Mouse (Mus musculus) cerebellum, postnatal 4 days (tissue): ENCODE data around the gene Hoxb3.
A peak's percentile ranks its signal among the peaks of the same experiment; 100 is the strongest.

ENCODE experiments used
- DNase-seq, 2 experiments: peaks; one replicate each; pipeline ENCODE4 v3.0.0; 2022; ENCODE audit warnings: low spot score in 2 of 2, mixed read lengths in 1 of 2

Hoxb3 gene

GRCm38 (mm10) chr11:96288455-96289221 is 34.5 kb upstream of the Hoxb3 start:
- DNase-seq: no peak

GRCm38 (mm10) chr11:96289293-96289692 is 33.8 kb upstream of the Hoxb3 start:
- DNase-seq: no peak

DNA sequence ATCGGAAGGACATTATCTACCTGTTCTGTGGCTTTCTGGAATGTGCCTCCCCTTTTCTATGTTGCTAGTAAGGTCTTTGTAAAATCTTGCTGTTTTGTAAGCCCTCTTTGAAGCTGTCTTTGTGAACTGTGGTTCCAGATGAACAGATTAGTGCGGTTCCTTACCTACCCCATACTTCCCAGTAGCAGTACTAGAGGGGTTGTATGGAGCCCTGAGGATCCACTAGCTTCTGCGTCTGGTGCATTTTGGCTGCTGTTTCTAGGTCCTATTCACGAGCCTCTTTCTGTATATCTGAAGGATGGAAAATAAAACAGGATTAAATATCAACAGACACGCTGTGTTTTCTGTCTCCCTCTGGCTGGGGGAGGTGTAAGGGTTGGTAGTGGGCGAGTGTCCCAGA is 33.3 kb upstream of the Hoxb3 start:
- DNase-seq: no peak

DNA sequence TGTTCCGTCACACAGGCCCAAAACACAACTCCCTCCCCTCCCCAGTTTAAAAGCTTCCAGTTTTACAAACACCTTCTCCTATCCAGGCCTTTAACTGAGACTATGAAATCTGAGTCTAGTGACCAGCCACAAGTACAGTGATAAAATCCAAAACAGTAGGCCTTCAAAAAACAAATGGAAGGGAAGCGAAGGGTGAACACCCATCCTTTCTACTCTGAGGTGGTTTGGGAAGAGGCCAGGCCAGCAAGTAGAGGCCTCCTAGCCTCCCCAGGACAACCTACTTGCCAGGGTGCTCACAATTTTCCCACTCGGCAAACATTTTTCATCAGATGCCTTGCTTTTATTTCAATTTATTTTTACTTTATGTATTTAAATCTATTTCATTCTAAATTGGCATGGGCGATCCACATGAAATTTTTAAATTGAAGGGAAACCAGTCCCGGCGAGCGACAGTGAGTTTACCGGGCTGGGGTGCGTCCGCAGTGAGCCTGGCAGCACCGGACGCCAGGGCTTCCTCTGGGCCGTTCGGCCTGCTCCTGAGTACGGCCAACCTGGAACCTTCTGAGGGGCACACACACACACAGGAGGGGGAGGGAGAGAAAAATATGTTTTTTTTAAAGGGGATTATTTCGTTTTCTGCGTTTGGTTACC is 32.3 kb upstream of the Hoxb3 start:
- DNase-seq: no peak

GRCm38 (mm10) chr11:96291681-96292564 is 31.2 kb upstream of the Hoxb3 start, which contains the start of gene Hoxb6:
Gene Hoxb6 (plus strand): TSS chr11:96292476.
- DNase-seq: no peak

DNA sequence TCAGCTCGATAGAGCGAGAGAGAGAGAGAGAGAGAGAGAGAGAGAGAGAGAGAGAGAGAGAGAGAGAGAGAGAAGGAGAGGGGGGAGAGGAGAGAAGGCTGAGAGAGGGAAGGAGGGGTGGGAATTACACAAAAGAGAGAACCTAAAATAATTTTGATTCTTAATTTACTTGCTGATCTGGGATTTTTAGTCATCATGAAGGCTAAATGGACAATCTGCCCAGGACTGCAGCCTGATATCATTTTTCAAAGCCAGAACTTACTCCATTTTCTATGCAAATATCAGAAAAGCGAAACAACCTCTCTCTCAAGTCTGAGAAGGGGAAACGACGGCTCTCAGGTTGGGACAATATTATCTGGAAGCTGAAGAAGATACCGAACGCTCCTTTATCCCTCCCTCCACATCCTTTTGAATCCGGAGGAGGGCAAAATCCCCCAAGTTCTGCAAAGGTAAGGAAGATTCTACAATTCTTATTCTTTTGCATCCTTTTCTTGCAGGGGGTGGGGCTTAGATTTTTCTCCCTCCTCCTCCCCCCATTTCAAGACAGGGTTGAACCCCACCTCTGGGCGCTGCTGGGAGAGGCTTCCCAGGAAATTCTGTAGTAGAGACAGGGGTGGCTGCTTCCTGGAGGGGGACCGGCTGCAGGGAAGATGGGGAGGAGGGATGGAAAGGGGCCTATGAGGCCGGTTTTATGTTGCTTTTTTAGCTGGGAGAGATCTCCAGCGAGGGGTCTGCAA is 30.4 kb upstream of the Hoxb3 start:
- DNase-seq: no peak

DNA sequence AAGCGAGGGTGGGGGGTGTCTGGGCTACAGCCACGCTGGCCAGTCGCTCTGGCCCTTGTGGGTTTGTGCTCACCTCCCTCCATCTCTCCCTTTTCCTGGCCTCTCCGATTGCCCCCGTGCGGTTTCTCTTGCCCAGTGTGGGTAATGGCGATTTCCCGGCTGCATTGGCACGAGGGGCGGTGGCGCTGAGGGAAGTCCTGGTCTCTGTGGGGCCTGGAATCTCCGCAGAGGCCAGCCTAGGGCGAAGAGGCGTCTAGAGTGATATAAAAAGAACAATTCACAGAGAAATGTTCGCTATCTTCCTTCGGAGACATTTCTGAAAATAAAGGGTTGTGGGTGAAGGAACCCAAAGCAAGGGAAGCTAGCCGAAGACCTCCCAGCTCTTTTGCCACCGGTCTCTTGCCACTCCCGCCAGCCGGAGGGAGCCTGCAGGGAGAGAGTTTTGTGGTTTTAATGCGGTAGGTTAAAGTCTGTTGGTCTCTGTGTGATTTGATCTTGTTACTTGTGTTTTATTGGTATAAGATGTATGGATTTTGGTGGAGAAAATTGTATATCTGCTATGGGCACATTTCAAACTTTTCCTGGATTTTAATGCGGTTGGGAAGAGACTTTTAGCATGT is 29.7 kb upstream of the Hoxb3 start:
- no peak for DNase-seq

DNA sequence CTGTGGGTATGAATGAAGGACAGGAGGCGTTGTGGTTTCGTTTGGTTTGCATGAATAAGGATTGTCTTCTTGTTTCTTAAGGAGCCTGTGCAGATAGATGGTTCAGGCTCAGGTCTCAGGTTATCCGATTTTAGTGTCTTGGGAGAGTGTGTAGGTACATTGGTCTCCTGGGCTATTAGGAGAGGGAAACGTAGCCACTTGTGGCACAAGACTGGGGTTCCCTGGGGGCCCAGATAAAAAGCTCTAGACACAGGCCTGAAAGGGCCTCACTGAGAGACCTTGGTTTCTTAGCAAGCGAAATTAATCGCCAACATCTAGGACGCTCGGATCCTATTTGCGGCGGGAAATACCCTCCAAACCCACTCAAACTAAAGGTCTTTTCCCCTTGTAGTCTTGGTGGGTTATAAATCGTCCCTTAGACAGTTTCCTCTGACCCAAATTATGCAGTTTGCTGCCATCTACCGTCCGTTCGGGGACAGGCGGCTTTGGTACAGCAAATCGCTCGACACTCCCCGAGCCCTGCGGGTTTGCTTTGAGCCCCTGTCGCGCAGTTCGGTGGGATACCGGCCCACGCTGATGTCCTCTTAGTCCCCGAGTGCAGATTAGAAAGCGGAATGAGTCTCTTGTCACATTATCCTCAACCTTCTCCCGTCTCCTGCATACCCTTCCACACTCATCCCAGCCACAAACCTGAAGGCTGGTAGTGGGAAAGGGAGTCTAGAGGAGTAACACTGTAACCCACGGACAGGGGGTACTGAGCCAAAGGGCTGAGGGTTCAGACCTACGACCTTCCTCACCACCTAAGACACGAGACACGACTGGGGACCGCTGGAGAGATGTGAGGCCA is 28.7 kb upstream of the Hoxb3 start:
- peak in 1 of 2 experiments; percentile 76 for DNase-seq

DNA sequence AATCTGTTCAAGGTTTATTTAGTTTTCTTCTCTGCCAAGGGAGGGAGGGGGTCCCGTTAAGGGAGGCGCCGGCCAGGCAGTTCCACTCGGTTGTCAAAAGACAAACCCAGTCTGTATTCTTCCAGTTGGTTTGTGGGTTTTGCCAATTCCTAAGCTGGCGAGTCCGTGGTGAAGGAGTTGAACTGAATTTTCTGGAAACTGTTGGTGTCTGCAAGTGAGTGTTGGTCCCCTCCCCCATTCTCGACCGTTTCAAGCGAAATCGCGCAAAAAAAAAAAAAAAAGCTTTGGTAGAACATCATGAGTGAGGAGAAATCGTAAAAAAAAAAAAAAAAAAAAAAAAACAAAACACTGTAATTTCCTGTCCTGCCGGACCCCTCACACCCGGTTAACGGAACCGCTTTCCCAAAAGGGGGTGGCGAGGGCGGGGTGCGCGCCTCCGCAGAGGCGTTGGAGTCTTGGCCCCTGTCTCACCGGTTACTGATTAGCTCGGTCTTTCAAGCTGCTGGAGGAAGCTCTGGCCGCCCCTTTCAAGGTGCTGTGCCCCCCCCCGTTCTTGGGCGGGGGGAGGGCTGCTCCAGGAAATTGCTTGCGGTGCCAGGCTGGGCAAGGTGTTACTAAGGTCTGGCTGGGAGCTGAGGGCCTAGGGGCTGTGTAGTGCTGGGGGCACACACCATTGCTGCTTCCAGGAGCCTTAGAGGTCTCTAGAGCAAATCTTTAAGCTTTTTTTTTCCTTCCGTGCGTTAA is 27.9 kb upstream of the Hoxb3 start:
- no peak for DNase-seq

DNA sequence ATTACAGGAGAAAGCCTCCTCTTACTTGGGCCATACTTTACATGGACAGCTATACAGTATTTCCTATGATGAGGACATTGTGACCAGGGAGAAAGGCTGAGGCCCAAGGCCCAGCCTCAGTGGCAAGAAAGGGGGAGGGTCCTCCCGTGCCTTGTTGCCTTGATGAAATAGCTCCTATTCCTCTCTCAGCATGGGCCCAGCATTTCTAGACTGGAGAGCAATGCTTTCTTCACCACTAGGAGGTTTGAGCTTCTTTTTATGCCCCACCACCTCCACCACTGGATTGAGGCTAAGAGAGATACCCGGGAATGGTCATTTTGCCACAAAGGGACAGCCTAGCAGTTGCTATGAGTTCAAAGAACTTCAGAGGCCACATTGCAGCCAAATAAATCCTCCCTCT is 26.1 kb upstream of the Hoxb3 start:
- DNase-seq: no peak

DNA sequence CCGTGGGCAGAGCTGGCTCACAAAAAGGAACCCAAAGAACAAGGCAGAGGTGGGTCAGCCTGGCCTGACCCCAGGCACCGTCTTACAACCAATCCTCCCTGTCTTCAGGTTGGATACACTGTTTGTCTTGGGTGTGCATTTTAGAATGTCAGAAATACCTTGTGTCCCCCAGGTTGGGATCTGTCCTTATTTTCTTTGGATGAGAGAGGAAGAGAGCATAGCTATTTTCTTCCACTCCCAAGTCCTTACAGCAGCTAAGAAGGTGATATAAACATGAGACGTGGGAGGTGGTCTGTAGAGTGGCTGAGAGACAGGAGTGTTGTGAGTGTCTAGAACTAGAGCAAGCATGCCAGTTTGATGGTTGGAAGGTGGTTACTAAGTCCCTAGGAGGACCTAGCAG is 25.7 kb upstream of the Hoxb3 start:
- DNase-seq: no peak

- no peak for DNase-seq
Observed at GRCm38 (mm10) chr11:96297968-96298635, 25.0 kb upstream of the Hoxb3 start.

DNA sequence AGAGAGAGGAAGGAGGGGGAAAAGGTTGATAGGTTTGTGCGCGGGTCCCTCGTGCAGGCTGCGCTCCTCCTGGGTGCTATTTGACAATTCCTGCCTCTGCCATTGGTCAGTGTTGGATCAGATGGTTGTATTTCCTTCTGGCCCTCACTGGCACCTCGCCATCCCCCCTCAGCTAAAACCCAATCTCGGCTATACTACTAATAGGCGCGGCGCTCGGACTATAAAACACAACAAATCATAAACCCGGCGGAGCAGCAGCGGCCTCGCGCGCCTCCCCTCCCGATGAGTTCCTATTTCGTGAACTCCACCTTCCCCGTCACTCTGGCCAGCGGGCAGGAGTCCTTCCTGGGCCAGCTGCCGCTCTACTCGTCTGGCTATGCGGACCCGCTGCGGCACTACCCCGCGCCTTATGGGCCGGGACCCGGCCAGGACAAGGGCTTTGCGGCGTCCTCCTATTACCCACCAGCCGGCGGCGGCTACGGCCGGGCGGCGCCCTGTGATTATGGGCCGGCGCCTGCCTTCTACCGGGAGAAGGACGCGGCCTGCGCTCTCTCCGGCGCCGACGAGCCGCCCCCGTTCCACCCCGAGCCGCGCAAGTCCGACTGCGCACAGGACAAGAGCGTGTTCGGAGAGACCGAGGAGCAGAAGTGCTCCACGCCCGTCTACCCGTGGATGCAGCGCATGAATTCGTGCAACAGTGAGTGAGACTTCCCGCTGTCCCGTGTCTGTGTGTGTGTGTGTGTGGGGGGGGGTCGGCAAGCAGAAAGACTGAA is 24.0 kb upstream of the Hoxb3 start:
- no peak for DNase-seq

- DNase-seq: no peak
Observed at GRCm38 (mm10) chr11:96299781-96300180, 23.3 kb upstream of the Hoxb3 start.

DNA sequence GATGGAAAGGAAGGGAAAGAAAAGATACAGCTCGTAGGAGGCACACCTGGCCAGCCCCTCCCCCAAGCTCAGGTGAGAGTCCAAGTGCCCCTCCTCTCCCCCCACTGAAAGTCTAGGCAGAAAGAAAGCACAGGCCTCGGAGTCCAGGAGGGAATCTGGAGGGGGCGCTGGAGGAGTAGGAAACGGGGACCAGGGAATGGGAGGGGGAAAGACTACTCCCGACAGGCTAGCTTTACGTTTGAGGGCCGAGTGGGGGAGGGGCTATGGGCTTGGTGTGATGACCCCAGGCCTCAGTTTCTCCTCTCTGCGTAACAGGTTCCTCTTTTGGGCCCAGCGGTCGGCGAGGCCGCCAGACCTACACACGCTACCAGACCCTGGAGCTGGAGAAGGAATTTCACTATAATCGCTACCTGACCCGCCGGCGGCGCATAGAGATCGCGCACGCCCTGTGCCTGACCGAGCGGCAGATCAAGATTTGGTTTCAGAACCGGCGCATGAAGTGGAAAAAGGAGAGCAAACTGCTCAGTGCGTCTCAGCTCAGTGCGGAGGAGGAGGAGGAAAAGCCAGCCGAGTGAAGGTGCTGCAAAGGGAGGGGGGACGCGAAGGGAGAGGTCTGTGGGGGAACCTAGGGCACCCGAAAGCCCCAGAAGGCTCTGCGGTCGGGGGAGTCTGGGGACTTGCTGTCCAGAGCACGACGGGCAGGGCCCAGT is 22.6 kb upstream of the Hoxb3 start:
- DNase-seq: no peak

DNA sequence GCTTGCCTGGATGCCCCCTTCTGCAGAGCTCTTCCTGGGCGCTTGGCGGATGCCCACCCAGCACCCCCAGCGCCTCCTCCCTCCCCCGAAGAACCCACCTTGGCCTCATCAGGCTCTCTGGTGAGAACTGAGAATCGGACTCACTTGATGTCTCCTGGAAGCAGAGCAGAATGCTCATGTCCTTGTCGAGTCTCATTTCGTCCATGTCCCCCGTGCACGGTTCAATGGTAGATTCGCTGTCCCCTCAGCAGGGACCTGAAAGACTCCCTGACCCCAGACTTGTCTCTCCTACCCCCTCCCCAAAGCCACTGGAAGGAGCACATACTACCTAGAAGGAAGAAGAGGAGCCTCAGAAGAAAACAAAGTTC is 22.1 kb upstream of the Hoxb3 start:
- no peak for DNase-seq

DNA sequence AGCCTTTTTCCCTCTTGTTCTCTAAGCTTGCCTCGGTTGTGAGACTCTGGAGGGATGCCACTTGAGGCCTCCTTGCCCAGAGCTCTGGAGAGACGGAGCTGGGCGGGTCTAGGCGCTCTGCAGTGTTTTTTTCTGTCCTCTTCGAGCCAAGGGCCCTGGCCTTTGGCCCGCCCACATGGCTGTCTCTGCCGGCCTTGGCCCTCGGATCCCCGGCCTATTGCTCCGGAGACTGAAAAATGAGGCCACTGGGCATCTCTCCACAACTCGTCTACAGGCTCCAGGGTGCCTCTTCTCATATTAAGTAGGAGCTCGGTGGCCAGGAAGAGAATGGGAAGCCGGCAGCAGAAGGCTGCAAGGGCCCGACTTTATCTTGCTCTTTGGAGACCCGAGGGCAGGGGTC is 21.3 kb upstream of the Hoxb3 start:
- DNase-seq: no peak
